Mouse (Mus musculus): ENCODE data around the gene Mtor. TPM values are rescaled to one million over a fixed set of nuclear protein-coding genes. Genes with fewer than 3 reads are reported as not detected.

Gene Mtor
- polyA plus RNA-seq, 1 experiment from 2014 or later = 24.2 TPM

- H3K4me3 ChIP-seq (replicated peaks; ENCODE audit: low read length) = no peak overlapping the region
- no peaks in the 10 kb centered on the region for H3K4me1 ChIP-seq (replicated peaks; ENCODE audit: control insufficient read depth, insufficient read depth, low read length)
- H3K9ac ChIP-seq (replicated peaks; ENCODE audit: low read depth, low read length) = no peak overlapping the region
- no peak overlapping the region for H3K27ac ChIP-seq (ENCODE audit: low read length)
- no peak for ATAC-seq
- 96% methylated on average over 9 of the region's 9 CpGs for WGBS
- no peaks in the 10 kb centered on the region for H3K27me3 ChIP-seq (replicated peaks; ENCODE audit: control insufficient read depth, insufficient read depth, low read length)
- H3K4me2 ChIP-seq (ENCODE audit: low read length) = no peak overlapping the region
- no peaks in the 10 kb centered on the region for H3K9me3 ChIP-seq (ENCODE audit: control insufficient read depth, low read length)
- peaks cover 78% of the 10 kb centered on the region for H3K36me3 ChIP-seq (ENCODE audit: control insufficient read depth, insufficient read depth)
Observed at GRCm38 (mm10) chr4:148570693-148571295, 122.4 kb downstream of the Mtor start.

- H3K4me3 ChIP-seq (replicated peaks; ENCODE audit: low read length) = no peak overlapping the region
- peaks cover 79% of the 10 kb centered on the region for H3K36me3 ChIP-seq (ENCODE audit: control insufficient read depth, insufficient read depth)
- no peaks in the 10 kb centered on the region for H3K9me3 ChIP-seq (ENCODE audit: control insufficient read depth, low read length)
- H3K4me1 ChIP-seq (replicated peaks; ENCODE audit: control insufficient read depth, insufficient read depth, low read length) = no peaks in the 10 kb centered on the region
- no peak overlapping the region for H3K27ac ChIP-seq (ENCODE audit: low read length)
- ATAC-seq = no peak
- no peak overlapping the region for H3K9ac ChIP-seq (replicated peaks; ENCODE audit: low read depth, low read length)
- H3K4me2 ChIP-seq (ENCODE audit: low read length) = no peak overlapping the region
- 92% methylated on average over 7 of the region's 7 CpGs for WGBS
- no peaks in the 10 kb centered on the region for H3K27me3 ChIP-seq (replicated peaks; ENCODE audit: control insufficient read depth, insufficient read depth, low read length)
Observed at GRCm38 (mm10) chr4:148573222-148573621, 124.8 kb downstream of the Mtor start.

GRCm38 (mm10) chr4:148580765-148581164 lies 132.4 kb downstream of the Mtor start:
- Histone ChIP-seq H3K9me3 (ENCODE audit: control insufficient read depth, low read length) (no peaks in the 10 kb centered on the region), H3K4me2 (ENCODE audit: low read length) (no peak overlapping the region), H3K4me1 (replicated peaks; ENCODE audit: control insufficient read depth, insufficient read depth, low read length) (no peaks in the 10 kb centered on the region), H3K4me3 (replicated peaks; ENCODE audit: low read length) (no peak overlapping the region), H3K27ac (ENCODE audit: low read length) (no peak overlapping the region), H3K36me3 (ENCODE audit: control insufficient read depth, insufficient read depth) (peaks cover 31% of the 10 kb centered on the region), H3K9ac (replicated peaks; ENCODE audit: low read depth, low read length) (no peak overlapping the region), H3K27me3 (replicated peaks; ENCODE audit: control insufficient read depth, insufficient read depth, low read length) (no peaks in the 10 kb centered on the region)
- 88% methylated on average over 9 of the region's 9 CpGs for WGBS
- 0 out of 2 replicates have a peak, but pooled peaks have one; percentile 4 for ATAC-seq

- Histone ChIP-seq H3K27me3 (replicated peaks; ENCODE audit: control insufficient read depth, insufficient read depth, low read length) (no peaks in the 10 kb centered on the region), H3K27ac (ENCODE audit: low read length) (no peak overlapping the region), H3K9me3 (ENCODE audit: control insufficient read depth, low read length) (no peaks in the 10 kb centered on the region), H3K4me3 (replicated peaks; ENCODE audit: low read length) (no peak overlapping the region), H3K9ac (replicated peaks; ENCODE audit: low read depth, low read length) (no peak overlapping the region), H3K4me2 (ENCODE audit: low read length) (no peak overlapping the region), H3K36me3 (ENCODE audit: control insufficient read depth, insufficient read depth) (peaks cover 25% of the 10 kb centered on the region), H3K4me1 (replicated peaks; ENCODE audit: control insufficient read depth, insufficient read depth, low read length) (no peaks in the 10 kb centered on the region)
- 93% methylated on average over 5 of the region's 5 CpGs for WGBS
- ATAC-seq = 0 out of 2 replicates have a peak, but pooled peaks have one; percentile 38
Observed at GRCm38 (mm10) chr4:148581422-148581821, 133.0 kb downstream of the Mtor start.

GRCm38 (mm10) chr4:148583257-148583656 lies 134.8 kb downstream of the Mtor start:
- Histone ChIP-seq H3K9ac (replicated peaks; ENCODE audit: low read depth, low read length) (no peak overlapping the region), H3K4me3 (replicated peaks; ENCODE audit: low read length) (no peak overlapping the region), H3K4me1 (replicated peaks; ENCODE audit: control insufficient read depth, insufficient read depth, low read length) (no peaks in the 10 kb centered on the region), H3K27me3 (replicated peaks; ENCODE audit: control insufficient read depth, insufficient read depth, low read length) (no peaks in the 10 kb centered on the region), H3K27ac (ENCODE audit: low read length) (no peak overlapping the region), H3K36me3 (ENCODE audit: control insufficient read depth, insufficient read depth) (peaks cover 13% of the 10 kb centered on the region; the same call in 1 of the 2 replicates), H3K4me2 (ENCODE audit: low read length) (no peak overlapping the region), H3K9me3 (ENCODE audit: control insufficient read depth, low read length) (no peaks in the 10 kb centered on the region)
- no peak for ATAC-seq
- 87% methylated on average over 4 of the region's 4 CpGs for WGBS

- H3K9me3 ChIP-seq (ENCODE audit: control insufficient read depth, low read length) = no peaks in the 10 kb centered on the region
- H3K9ac ChIP-seq (replicated peaks; ENCODE audit: low read depth, low read length) = no peak overlapping the region
- H3K4me3 ChIP-seq (replicated peaks; ENCODE audit: low read length) = no peak overlapping the region
- WGBS = 84% methylated on average over 9 of the region's 9 CpGs
- H3K36me3 ChIP-seq (ENCODE audit: control insufficient read depth, insufficient read depth) = no peaks in the 10 kb centered on the region; the same call in 1 of the 2 replicates
- H3K4me2 ChIP-seq (ENCODE audit: low read length) = no peak overlapping the region
- no peaks in the 10 kb centered on the region for H3K27me3 ChIP-seq (replicated peaks; ENCODE audit: control insufficient read depth, insufficient read depth, low read length)
- no peak for ATAC-seq
- H3K27ac ChIP-seq (ENCODE audit: low read length) = no peak overlapping the region
- H3K4me1 ChIP-seq (replicated peaks; ENCODE audit: control insufficient read depth, insufficient read depth, low read length) = peaks cover 12% of the 10 kb centered on the region
Observed at GRCm38 (mm10) chr4:148586648-148587047, 138.2 kb downstream of the Mtor start.

GRCm38 (mm10) chr4:148588793-148589192 lies 140.4 kb downstream of the Mtor start:
- Histone ChIP-seq H3K4me3 (replicated peaks; ENCODE audit: low read length) (no peak overlapping the region), H3K9me3 (ENCODE audit: control insufficient read depth, low read length) (no peaks in the 10 kb centered on the region), H3K36me3 (ENCODE audit: control insufficient read depth, insufficient read depth) (no peaks in the 10 kb centered on the region), H3K4me2 (ENCODE audit: low read length) (no peak overlapping the region), H3K4me1 (replicated peaks; ENCODE audit: control insufficient read depth, insufficient read depth, low read length) (peaks cover 25% of the 10 kb centered on the region), H3K27me3 (replicated peaks; ENCODE audit: control insufficient read depth, insufficient read depth, low read length) (no peaks in the 10 kb centered on the region), H3K9ac (replicated peaks; ENCODE audit: low read depth, low read length) (no peak overlapping the region), H3K27ac (ENCODE audit: low read length) (no peak overlapping the region)
- WGBS = 64% methylated on average over 9 of the region's 9 CpGs
- no peak for ATAC-seq

- no peak overlapping the region for H3K4me3 ChIP-seq (replicated peaks; ENCODE audit: low read length)
- H3K9ac ChIP-seq (replicated peaks; ENCODE audit: low read depth, low read length) = no peak overlapping the region
- no peak overlapping the region for H3K27ac ChIP-seq (ENCODE audit: low read length)
- H3K4me1 ChIP-seq (replicated peaks; ENCODE audit: control insufficient read depth, insufficient read depth, low read length) = peaks cover 25% of the 10 kb centered on the region
- no peaks in the 10 kb centered on the region for H3K27me3 ChIP-seq (replicated peaks; ENCODE audit: control insufficient read depth, insufficient read depth, low read length)
- 54% methylated on average over 6 of the region's 8 CpGs for WGBS
- H3K9me3 ChIP-seq (ENCODE audit: control insufficient read depth, low read length) = no peaks in the 10 kb centered on the region
- no peak for ATAC-seq
- no peak overlapping the region for H3K4me2 ChIP-seq (ENCODE audit: low read length)
- H3K36me3 ChIP-seq (ENCODE audit: control insufficient read depth, insufficient read depth) = peaks cover 2% of the 10 kb centered on the region; the same call in 1 of the 2 replicates
Observed at GRCm38 (mm10) chr4:148589565-148589964, 141.2 kb downstream of the Mtor start.

- Histone ChIP-seq H3K27me3 (replicated peaks; ENCODE audit: control insufficient read depth, insufficient read depth, low read length) (no peaks in the 10 kb centered on the region), H3K36me3 (ENCODE audit: control insufficient read depth, insufficient read depth) (peaks cover 11% of the 10 kb centered on the region), H3K4me1 (replicated peaks; ENCODE audit: control insufficient read depth, insufficient read depth, low read length) (peaks cover 25% of the 10 kb centered on the region), H3K9me3 (ENCODE audit: control insufficient read depth, low read length) (no peaks in the 10 kb centered on the region), H3K9ac (replicated peaks; ENCODE audit: low read depth, low read length) (peak overlapping the region; percentile 55), H3K4me3 (replicated peaks; ENCODE audit: low read length) (peak overlapping the region; percentile 93), H3K27ac (ENCODE audit: low read length) (peak overlapping the region; percentile 88), H3K4me2 (ENCODE audit: low read length) (peak overlapping the region; percentile 73)
- 3% methylated on average over 18 of the region's 18 CpGs for WGBS
- peak; percentile 29 for ATAC-seq
Observed at GRCm38 (mm10) chr4:148590421-148591170, 142.2 kb downstream of the Mtor start.

All from forebrain, embryonic 16.5 days (tissue).